Mouse (Mus musculus): ENCODE results near the gene Catsperz.
A peak's percentile ranks its signal among the peaks of the same experiment; 100 is the strongest.

The Catsperz gene

DNA sequence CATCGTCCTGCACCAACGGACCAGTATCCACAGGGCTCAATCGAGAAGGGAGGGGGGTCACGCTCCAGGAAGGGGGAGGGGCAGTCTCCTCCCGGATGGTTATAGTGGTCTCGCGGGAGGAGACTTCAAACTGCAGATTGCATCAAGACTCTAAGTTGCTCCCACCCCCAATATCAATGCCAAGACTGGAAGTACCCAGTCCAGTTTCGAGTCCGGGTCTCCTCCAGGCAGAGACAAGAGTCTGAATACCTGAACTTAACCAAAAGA, at the start of gene Catsperz:
Catsperz (minus strand) TSS at position 74 of the 267 bp plus-strand sequence.
- no peak for TF ChIP-seq GATA4 (IDR thresholded peaks at IDR 0.05; ENCODE audit: insufficient replicate concordance, low read length)

DNA sequence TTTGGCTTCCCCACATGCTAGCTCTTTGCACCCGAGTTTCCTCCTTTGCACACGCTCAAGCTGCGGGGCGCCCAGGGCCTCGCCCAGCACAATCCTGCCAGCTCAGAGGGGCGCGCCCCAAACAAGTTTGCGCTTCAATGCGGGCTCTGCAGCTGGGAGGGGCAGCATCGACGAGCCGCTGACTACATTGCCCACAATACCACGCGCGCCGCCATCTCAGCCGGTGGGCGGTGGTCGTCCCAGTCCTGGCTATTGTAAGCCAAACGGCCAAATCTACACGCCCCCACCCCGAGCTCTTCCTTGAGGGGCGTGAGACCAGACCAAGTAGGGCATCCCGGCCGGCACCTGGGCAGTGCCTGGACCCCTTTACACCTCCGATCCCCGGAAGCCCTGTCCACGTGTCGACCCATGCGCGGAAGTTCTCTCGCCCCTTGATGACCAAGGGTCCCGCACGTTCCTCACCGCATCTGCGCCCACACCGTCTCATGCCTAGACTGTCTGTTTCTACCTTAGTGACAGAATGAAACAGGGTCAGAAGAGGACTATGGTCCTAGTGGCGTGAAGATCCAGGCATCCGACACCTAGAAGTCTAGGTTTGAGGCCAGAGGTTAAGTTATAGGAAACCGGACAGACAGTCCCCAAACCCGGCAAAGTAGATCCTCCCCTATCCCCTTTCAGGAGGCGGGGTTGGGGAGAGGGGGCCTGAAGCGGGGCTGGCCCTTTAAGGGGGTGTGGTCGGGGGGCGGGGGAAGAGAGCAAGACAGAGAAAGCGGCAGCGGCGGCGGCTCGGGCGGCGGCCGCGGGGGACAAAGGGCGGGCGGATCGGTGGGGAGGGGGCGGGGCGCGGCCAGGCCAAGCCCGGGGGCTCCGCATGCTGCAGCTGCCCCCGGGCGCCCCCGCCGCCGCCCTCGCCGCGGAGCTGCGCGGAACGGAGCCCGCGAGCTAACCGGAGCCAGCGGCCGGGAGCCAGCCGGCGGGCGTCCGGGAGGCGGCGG, 49.3 kb upstream of the Catsperz start, which contains the start of gene Ppp1r14b:
Ppp1r14b (plus strand) TSS at position 758 of the 995 bp plus-strand sequence.
- TF ChIP-seq GATA4 (IDR thresholded peaks at IDR 0.05; ENCODE audit: insufficient replicate concordance, low read length) = no peak

DNA sequence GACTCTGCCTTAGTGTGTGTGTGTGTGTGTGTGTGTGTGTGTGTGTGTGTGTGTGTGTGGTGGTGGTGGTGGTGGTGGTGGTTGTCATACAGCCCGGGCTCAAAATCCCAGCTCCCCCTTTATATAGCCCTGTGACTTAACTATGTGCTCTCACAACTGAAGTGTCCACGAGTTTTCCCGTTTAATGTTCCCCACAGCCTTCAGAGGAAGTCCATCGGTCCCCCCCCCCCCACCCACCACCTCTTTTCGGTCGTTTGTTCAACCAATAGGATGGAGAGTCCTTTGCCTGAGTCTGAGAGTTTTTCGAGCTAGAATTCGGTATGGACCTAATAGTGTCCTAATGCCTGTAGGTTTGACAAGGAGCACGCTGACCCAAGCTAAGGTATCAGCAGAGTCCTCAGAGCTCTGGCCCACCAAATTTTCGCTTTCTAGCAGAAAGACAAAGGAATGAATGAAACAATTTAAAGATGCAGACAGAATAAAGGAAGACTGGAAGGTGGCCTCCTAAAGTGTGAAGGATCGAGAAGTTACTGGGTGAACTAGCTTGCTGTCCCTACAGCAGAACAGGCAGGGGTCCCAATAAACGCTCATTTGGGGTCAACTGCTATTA, 48.5 kb upstream of the Catsperz start:
- TF ChIP-seq GATA4 (IDR thresholded peaks at IDR 0.05; ENCODE audit: insufficient replicate concordance, low read length) = no peak

DNA sequence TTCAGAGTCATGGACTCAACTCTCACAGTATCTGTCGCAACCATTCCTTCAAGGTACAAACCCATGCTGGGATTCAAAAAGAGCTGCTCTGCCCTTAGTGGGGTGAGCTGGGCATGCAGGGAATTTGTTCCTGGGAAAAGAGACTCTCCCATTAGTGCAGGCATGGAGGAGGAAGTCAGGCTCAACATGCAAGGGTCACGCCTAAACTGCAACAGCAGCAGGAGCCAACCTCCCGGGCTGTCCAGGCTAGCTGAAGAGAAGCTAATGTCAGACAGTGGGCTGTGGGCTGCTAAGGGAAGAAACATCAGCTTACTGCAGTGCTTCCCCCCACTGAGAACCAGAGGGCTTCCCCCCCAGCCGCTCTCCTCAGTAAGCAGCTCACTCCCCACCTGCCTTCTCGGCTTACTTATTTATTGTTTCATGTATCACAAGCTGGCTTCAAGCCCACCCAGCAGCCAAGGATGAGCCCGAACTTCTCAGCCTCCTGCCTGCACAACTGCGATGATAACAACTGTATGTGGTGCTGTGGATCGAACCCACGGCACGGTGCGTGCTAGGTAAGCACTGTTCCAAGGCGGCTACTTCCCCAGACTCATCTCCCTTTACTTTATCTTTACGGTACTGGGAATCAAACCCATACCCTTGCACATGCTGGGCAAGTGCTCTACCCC, 47.2 kb upstream of the Catsperz start:
- no peak for TF ChIP-seq GATA4 (IDR thresholded peaks at IDR 0.05; ENCODE audit: insufficient replicate concordance, low read length)

DNA sequence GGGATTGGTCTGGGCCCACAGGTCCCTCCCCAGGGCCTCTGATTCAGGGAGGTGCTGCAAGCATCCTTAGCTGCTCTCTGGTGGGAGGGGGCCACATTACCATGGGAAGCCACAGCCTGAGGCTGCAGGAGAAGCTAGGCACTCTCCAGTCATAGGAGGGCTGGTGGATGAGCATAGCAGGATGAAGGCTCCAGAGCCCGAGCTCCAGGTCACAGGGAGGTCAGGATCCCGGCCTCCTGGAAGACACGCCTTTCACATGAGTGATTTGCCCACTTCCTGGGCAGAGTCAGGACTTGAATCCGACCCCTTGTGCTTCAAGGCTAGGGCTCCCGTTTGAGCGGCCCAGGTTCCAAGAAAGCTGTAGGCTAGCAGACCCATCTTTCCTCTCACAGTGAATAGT, 46.5 kb upstream of the Catsperz start:
- TF ChIP-seq GATA4 (IDR thresholded peaks at IDR 0.05; ENCODE audit: insufficient replicate concordance, low read length) = no peak

DNA sequence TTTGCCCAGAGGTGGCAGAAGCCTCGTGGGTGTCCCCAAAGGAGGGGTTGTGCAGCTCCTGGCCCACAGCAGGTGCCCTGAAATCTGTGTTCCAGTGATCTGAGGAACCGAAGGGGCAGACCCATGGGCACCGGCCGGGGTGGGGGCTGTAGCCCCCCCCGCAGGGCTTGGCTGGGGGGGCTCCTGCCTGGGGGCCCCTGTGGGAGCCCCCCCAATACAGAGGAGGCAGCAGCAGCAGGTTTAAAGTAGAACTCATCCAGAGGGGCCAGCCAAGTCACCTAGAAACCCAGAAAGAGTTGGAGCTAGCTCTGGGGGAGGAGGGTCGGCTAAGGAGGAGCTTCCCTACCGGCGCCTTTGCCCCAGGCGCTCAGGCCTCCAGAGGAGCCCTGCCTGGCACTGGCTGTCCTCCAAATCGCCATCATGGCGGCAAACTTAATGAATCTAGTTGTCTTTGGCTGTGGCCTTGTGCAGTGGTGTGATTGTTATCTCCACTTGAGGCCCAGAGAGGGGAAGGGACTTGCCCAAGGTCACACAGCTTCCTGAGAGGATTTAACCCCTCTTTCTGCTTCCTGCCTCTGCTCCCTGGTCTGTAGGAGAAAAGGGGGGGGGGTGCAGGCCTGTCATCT, 45.4 kb upstream of the Catsperz start:
- no peak for TF ChIP-seq GATA4 (IDR thresholded peaks at IDR 0.05; ENCODE audit: insufficient replicate concordance, low read length)

DNA sequence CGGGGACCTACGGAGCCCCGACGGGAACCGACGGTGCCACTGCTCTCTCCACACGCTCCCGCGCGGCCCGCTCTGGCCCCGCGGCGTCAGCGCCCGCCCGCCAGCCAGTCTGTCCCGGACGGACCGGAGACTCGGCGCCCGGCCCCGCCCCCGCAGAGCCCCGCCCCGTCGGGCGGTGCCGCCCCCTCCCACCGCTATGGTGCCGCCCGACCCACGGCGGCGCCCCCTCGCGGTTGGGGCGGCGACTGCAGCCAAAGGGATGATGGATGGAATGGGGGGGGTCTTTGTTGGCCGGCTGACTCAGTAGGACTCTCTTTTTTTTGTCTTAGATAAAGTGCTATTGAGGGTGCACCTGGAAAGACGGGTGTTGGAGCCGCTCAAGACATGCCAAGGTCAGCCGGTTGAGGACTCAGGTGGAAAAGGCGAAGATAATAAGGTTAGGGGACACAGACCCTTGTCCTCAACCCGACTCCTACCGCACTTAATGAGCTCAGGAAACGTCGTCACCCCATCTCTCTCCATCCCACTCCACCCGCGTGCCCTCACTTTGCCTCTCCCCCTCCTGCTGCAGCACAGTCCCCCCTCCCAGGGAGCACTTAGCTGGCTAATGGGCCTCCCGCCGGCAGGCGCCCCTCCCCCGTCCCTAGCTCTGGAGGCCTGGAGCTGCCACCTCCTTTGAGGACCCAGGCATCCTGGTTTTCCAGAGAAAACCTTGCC, 44.6 kb upstream of the Catsperz start:
- no peak for TF ChIP-seq GATA4 (IDR thresholded peaks at IDR 0.05; ENCODE audit: insufficient replicate concordance, low read length)

DNA sequence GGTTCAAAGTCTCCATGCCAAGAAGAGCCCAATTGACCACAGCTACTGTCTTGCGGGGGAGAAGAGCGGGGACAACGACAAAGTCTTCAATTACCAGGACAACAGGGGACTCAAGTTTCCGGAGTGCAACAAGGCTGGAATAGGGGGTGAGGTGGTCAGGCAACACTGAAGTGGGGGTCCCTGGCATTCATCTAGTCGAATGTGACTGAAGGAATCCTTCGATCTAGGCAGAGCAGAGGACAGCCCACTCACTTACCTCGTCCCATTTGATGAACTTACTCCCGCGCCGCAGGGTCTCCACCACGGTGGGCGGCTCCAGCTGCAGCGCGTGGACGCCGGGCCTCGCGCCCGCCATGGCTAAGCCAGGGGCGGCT, 44.1 kb upstream of the Catsperz start:
- TF ChIP-seq GATA4 (IDR thresholded peaks at IDR 0.05; ENCODE audit: insufficient replicate concordance, low read length) = no peak

DNA sequence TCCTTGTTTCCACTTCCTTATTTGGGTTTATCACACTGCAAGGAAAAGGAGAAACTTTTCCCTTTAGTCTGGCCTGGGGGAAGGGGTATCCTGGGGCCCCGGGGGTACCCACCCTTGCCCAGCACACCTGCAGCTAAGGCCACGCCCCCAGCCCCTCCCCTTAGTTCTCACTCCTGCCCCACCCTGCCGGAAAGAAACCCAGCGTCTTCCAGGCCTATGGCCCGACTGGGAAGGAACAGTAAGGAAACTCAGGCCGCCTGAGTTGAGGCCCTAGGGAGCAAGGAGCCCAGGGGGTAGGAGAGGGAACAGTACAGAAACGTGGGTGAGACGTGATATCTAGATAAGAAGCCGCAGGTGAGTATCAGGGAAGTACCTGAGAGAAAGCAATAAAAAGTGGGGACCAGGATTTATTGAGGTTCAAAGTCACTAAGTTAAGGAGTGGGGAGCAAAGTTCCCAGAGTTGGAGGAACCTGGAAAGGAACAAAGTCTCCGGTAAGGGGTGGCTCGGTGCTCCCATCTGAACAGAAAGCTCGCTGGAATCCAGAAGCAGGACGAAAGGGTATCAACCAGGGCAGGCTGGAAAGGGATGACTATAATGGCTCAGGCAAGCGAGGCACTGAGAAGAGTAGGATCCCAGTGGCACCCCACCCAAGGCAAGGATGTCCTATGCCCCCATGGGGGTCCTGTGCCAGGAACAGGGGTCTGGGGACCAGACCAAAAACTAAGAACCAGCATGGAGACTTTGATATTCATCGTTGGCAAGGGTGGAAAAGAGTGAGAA, 43.5 kb upstream of the Catsperz start:
- no peak for TF ChIP-seq GATA4 (IDR thresholded peaks at IDR 0.05; ENCODE audit: insufficient replicate concordance, low read length)

DNA sequence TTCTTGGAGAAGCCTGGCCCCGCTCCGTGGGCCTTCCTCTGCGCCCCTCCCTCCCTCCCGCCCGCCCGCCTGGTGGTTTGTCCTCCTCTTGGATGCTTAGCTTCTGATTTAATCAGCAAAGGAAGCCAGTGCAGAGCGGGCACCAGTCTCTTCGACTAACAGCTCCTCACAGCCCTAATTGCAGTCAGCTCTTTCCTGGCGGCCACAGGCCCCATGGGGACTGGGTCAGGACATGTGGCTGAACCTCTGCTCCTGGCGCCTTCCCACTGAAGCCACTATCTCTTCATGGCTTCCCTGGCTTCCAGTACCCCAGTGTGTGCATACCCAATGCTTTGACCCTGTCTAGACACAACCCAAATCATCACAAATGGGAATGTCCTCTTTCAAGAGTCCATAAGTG, 31.3 kb upstream of the Catsperz start:
- no peak for TF ChIP-seq GATA4 (IDR thresholded peaks at IDR 0.05; ENCODE audit: insufficient replicate concordance, low read length)

DNA sequence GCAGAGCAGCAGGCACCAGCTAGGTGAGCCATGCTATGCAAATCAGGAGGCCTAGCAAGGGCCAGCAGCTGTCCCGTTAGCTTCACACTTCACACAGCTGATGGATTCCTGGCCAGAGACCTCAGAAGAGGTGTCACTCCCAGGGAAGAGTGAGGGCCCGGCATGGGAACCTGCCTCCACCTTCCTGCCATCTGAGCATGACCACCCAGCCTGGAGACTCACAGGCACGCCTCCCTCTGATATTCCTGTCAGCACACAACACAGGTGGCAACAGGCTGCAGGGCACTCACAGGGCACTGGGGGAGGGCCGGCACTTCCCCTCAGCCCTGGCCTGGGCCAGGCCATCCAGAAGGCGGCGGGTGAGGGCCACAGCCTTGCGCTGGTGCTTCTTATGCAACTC, 30.2 kb upstream of the Catsperz start:
- TF ChIP-seq GATA4 (IDR thresholded peaks at IDR 0.05; ENCODE audit: insufficient replicate concordance, low read length) = no peak

DNA sequence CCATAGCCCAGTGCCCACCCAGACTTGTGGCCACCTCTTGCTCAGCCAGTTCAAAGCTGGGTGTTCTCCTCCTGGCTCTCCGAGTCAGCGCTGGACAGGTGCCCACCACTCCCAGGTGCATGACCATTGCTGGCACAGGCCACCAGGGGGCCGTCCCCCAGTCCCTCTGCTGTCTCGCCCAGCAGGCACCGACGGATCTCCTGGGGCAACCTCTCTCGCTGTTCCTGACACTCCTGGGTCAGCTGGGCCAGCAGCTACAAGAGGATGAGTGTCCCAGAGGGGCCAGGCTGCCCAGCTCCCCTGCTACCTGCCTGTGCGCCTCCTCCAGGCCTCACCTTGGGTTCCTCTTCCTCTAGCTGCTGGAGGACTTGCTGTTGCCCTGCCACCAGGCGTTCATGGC, 28.9 kb upstream of the Catsperz start:
- TF ChIP-seq GATA4 (IDR thresholded peaks at IDR 0.05; ENCODE audit: insufficient replicate concordance, low read length) = no peak

DNA sequence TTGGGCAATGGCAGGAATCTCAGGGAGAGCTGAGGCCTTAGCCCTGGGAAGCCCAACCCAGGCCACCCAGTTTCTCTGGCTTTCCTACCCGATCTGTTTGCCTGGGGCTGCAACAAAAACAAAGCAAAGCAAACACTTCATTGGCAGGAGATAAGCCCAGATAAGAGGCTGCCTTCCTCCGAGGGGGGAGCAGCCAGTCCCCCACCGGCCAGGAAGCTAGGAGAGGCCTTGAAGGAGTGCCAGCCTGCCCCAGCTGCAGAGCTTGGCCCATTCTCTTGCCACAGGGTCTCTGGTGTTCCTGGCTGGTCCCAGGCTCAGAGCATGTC, 27.5 kb upstream of the Catsperz start:
- peak; percentile 98 for TF ChIP-seq GATA4 (IDR thresholded peaks at IDR 0.05; ENCODE audit: insufficient replicate concordance, low read length)

DNA sequence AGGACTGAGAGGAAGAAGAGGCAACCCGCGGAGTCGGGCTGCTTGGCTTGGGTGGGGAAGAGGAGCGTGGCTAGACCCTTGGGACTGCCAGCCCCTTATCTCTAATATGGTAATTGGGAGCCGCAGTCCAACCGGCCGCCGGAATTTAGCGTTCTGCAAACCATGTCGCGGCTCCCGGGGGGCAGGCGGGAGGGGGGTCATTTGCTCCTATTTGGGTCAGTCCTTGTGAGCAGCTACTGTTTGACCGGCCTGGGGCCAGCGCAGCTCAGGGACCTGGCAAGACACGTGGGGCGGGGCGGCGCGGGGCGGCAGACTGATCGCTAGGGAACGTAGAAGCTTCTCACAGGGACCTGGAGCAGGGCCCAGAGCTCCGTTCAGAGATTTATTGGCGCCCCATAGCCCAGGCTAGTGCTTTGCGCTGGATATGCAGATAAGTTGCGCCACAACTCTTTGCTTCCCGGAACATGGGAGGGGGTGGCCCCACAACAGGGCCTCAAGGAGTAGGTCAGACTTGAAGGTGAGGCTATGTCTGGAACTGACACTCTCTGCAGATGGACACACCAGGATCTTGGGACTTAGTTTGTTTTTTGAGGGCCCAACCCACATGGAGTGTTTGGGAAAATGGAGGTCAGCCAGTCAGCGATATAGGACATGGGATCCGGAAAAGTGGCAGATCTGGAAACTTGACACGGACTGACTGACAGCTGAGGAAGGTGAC, 27.0 kb upstream of the Catsperz start:
- 0 out of 2 replicates have a peak, but pooled peaks have one; percentile 34 for TF ChIP-seq GATA4 (IDR thresholded peaks at IDR 0.05; ENCODE audit: insufficient replicate concordance, low read length)

Measured in liver, adult (tissue).